Mouse (Mus musculus) embryonic facial prominence, embryonic 12.5 days (tissue): ENCODE results near the gene Trdmt1. TPM values are rescaled to one million over a fixed set of nuclear protein-coding genes. Genes with fewer than 3 reads are reported as not detected.

Experiments used
- ATAC-seq: fragments of 200-750 bp; cut with Nextera tagmentation; 2 replicates; pipeline ENCODE4 v1.8.0; 2017; ENCODE audit not compliant: insufficient number of reproducible peaks, insufficient read depth, low FRiP score, low TSS enrichment
- H3K27ac ChIP-seq: fragments of 300-500 bp; sonication (generic); 2 replicates; pipeline ENCODE4 v1.5.1; 2016; ENCODE audit warnings: mild to moderate bottlenecking
- H3K27me3 ChIP-seq: fragments of 300-500 bp; sonication (generic); 2 replicates; pipeline ENCODE4 v1.6.1; 2016; ENCODE audit warnings: mild to moderate bottlenecking, moderate library complexity
- H3K36me3 ChIP-seq: fragments of 300-500 bp; sonication (generic); 2 replicates; pipeline ENCODE4 v1.6.1; 2016; ENCODE audit warnings: mild to moderate bottlenecking
- H3K4me1 ChIP-seq: fragments of 300-500 bp; sonication (generic); 2 replicates; pipeline ENCODE4 v1.6.1; 2016
- H3K4me2 ChIP-seq: fragments of 300-500 bp; sonication (generic); replicated peaks from 2 replicates; pipeline ENCODE4 v1.6.1; 2016; ENCODE audit warnings: mild to moderate bottlenecking, moderate library complexity
- H3K4me3 ChIP-seq: fragments of 300-500 bp; sonication (generic); 2 replicates; pipeline ENCODE4 v1.5.1; 2016; ENCODE audit warnings: mild to moderate bottlenecking
- H3K9ac ChIP-seq: fragments of 300-500 bp; sonication (generic); 2 replicates; pipeline ENCODE4 v1.6.1; 2016; ENCODE audit warnings: mild to moderate bottlenecking, moderate library complexity
- H3K9me3 ChIP-seq: fragments of 300-500 bp; sonication (generic); 2 replicates; pipeline ENCODE4 v1.6.1; 2016; ENCODE audit warnings: mild to moderate bottlenecking, moderate library complexity
- WGBS: fragments of 180-500 bp; shearing (Covaris S2); methylation state at CpG from one replicate; pipeline ENCODE4 v1.1.7; 2016; 5-methylcytosine and 5-hydroxymethylcytosine counted together
- polyA plus RNA-seq: library from polyadenylated mRNA; unstranded; fragments of >200 nt; fragmentation: Nextera tagmentation; extraction: Ambion mirVana; gene quantifications from 2 replicates; pipeline ENCODE4 v1.2.1, GENCODE M21; 2016

The Trdmt1 gene
- polyA plus RNA-seq, 1 experiment from 2014 or later, result 7.3 TPM

- Histone ChIP-seq H3K9me3 (no peaks in the 10 kb centered on the region), H3K36me3 (no peaks in the 10 kb centered on the region), H3K27me3 (no peaks in the 10 kb centered on the region), H3K4me2 (no peak overlapping the region), H3K27ac (no peak overlapping the region), H3K4me1 (peaks cover 4% of the 10 kb centered on the region; the same call in 1 of the 2 replicates), H3K9ac (no peak overlapping the region), H3K4me3 (no peak overlapping the region)
- 71% methylated on average over 2 of the region's 2 CpGs for WGBS
- no peak for ATAC-seq
Observed at GRCm38 (mm10) chr2:13490480-13490879, 54.0 kb downstream of the Trdmt1 start.

- H3K27me3 ChIP-seq, result no peaks in the 10 kb centered on the region
- H3K27ac ChIP-seq, result no peak overlapping the region
- no peak overlapping the region for H3K4me2 ChIP-seq
- H3K9ac ChIP-seq, result no peak overlapping the region
- H3K4me3 ChIP-seq, result no peak overlapping the region
- 77% methylated on average over 8 of the region's 8 CpGs for WGBS
- H3K4me1 ChIP-seq, result no peaks in the 10 kb centered on the region
- ATAC-seq, result no peak
- no peaks in the 10 kb centered on the region for H3K9me3 ChIP-seq
- H3K36me3 ChIP-seq, result no peaks in the 10 kb centered on the region
Observed at GRCm38 (mm10) chr2:13486470-13486869, 58.0 kb downstream of the Trdmt1 start.

GRCm38 (mm10) chr2:13484566-13484965 is 59.9 kb downstream of the Trdmt1 start:
- H3K27me3 ChIP-seq, result no peaks in the 10 kb centered on the region
- no peaks in the 10 kb centered on the region for H3K9me3 ChIP-seq
- no peak overlapping the region for H3K27ac ChIP-seq
- H3K4me3 ChIP-seq, result no peak overlapping the region
- ATAC-seq, result no peak
- WGBS, result 75% methylated on average over 3 of the region's 3 CpGs
- H3K4me2 ChIP-seq, result no peak overlapping the region
- no peaks in the 10 kb centered on the region for H3K36me3 ChIP-seq
- H3K9ac ChIP-seq, result no peak overlapping the region
- no peaks in the 10 kb centered on the region for H3K4me1 ChIP-seq

DNA sequence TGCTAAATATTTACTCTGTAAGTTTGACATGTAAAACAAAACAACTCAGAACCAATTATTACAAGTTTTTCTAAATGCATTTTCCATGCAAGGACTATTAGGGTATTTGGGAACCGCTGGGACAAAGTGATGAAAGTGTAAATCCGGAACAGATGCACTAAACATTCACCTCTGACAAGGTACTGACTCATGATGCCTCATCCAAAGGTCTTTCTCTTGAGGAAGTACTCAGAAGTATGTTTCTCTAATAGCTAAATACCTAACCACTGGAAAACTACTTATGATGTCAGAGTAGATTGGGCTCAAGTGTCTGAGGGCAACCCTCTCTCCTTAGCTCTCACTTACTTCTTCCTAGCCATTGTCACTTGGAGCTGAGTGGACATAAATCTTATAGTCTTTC is 63.7 kb downstream of the Trdmt1 start:
- H3K36me3 ChIP-seq, result no peaks in the 10 kb centered on the region
- ATAC-seq, result no peak
- no peak overlapping the region for H3K4me2 ChIP-seq
- no peak overlapping the region for H3K9ac ChIP-seq
- H3K4me1 ChIP-seq, result no peaks in the 10 kb centered on the region
- no peak overlapping the region for H3K4me3 ChIP-seq
- no peaks in the 10 kb centered on the region for H3K9me3 ChIP-seq
- WGBS, result 83% methylated on average over 2 of the region's 2 CpGs
- H3K27me3 ChIP-seq, result no peaks in the 10 kb centered on the region
- H3K27ac ChIP-seq, result no peak overlapping the region

DNA sequence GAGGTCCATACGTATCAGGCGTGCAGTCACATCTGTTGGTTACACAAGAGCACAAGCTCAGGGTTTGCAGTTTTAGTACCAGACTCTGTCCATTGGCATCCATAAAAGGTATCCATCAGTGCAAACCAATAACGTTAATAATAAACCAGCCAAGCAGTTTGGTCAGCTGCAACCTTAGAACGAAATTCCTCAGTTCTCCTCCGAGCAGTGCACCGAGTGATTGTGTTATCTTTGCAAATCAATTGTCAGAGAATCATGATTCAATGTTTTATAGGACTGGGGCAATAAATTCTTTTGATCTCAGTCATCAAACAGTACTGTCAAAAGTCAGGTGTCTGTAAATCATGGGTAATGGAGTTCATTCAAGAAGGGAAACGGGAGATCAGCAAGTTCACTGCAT is 65.3 kb downstream of the Trdmt1 start:
- H3K27ac ChIP-seq, result no peak overlapping the region
- H3K27me3 ChIP-seq, result no peaks in the 10 kb centered on the region
- H3K36me3 ChIP-seq, result no peaks in the 10 kb centered on the region
- no peak for ATAC-seq
- no peaks in the 10 kb centered on the region for H3K9me3 ChIP-seq
- H3K9ac ChIP-seq, result no peak overlapping the region
- no peak overlapping the region for H3K4me2 ChIP-seq
- WGBS, result 89% methylated on average over 7 of the region's 7 CpGs
- no peaks in the 10 kb centered on the region for H3K4me1 ChIP-seq
- H3K4me3 ChIP-seq, result no peak overlapping the region

GRCm38 (mm10) chr2:13470108-13470507 is 74.4 kb downstream of the Trdmt1 start:
- Histone ChIP-seq H3K27me3 (no peaks in the 10 kb centered on the region), H3K4me2 (no peak overlapping the region), H3K4me1 (no peaks in the 10 kb centered on the region), H3K36me3 (no peaks in the 10 kb centered on the region), H3K27ac (no peak overlapping the region), H3K9me3 (no peaks in the 10 kb centered on the region), H3K9ac (no peak overlapping the region), H3K4me3 (no peak overlapping the region)
- no peak for ATAC-seq
- 90% methylated on average over 3 of the region's 3 CpGs for WGBS

GRCm38 (mm10) chr2:13469641-13470040 is 74.8 kb downstream of the Trdmt1 start:
- Histone ChIP-seq H3K9me3 (no peaks in the 10 kb centered on the region), H3K27me3 (no peaks in the 10 kb centered on the region), H3K4me3 (no peak overlapping the region), H3K27ac (no peak overlapping the region), H3K9ac (no peak overlapping the region), H3K4me2 (no peak overlapping the region), H3K36me3 (no peaks in the 10 kb centered on the region), H3K4me1 (no peaks in the 10 kb centered on the region)
- ATAC-seq, result no peak
- 83% methylated on average over 4 of the region's 4 CpGs for WGBS

DNA sequence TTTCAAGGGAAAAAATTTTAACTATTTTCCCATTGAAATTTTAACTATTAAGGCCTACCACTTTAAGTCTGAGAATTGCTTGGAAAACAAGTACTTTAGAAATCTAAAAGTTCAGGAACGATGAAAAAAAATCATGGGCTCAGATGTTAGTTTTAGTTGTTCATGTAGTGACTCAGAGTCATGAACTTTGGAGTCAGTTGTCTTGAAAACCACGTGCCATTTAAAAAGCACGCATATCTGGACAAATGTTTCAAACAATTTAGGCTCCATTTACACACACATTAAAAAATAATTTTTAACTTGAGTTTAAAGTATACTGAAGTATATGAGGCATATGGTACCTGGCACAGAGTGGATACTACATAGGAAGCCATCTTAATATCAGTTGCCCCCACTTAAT is 77.8 kb downstream of the Trdmt1 start:
- WGBS, result 86% methylated on average over 3 of the region's 3 CpGs
- no peak for ATAC-seq
- no peaks in the 10 kb centered on the region for H3K27me3 ChIP-seq

More for the DNA sequence above, 77.8 kb downstream of the Trdmt1 start:
- no peak overlapping the region for H3K9ac ChIP-seq
- H3K4me3 ChIP-seq, result no peak overlapping the region
- H3K27ac ChIP-seq, result no peak overlapping the region
- H3K9me3 ChIP-seq, result no peaks in the 10 kb centered on the region
- no peaks in the 10 kb centered on the region for H3K4me1 ChIP-seq
- H3K36me3 ChIP-seq, result no peaks in the 10 kb centered on the region
- no peak overlapping the region for H3K4me2 ChIP-seq

Other genes with a start within 250 kb of the Trdmt1 start
- 0.13 TPM in 2 replicates for gene Cubn, start 52.9 kb downstream of the Trdmt1 start, polyA plus RNA-seq
- 751 and 762 TPM in 2 replicates for gene Vim, start 29.3 kb upstream of the Trdmt1 start, polyA plus RNA-seq
- gene St8sia6, start 249.4 kb upstream of the Trdmt1 start, polyA plus RNA-seq, result 0.98 and 1.4 TPM in 2 replicates